Mouse (Mus musculus): Measurements from ENCODE around the gene Cela1. TPM values are rescaled to one million over a fixed set of nuclear protein-coding genes. Genes with fewer than 3 reads are reported as not detected.

The Cela1 gene
- total RNA-seq, 2 experiments from 2014 or later = 0.87 to 1.7 TPM

GRCm38 (mm10) chr15:100706226-100706625 is 18.5 kb upstream of the Cela1 start:
- no peak for DNase-seq (ENCODE audit: low spot score in 2 of 2)

DNA sequence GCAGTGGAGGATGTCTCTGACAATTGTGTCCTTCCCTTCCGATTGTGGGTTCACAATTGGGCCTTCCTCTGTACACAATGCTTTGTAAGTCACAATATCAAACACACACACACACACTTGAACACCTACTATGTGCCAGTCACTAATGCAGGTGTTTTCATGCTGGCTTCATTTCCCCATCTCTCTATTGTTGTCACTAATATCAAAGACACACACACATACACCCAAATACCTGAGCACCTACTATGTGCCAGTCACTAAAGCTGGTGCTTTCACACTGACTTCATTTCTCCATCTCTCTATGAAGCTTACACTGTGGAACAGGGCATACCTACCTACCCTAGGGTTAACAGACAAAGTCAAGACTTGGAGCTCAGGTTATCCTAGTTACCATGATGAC is 17.7 kb upstream of the Cela1 start:
- no peak for DNase-seq (ENCODE audit: low spot score in 2 of 2)

DNA sequence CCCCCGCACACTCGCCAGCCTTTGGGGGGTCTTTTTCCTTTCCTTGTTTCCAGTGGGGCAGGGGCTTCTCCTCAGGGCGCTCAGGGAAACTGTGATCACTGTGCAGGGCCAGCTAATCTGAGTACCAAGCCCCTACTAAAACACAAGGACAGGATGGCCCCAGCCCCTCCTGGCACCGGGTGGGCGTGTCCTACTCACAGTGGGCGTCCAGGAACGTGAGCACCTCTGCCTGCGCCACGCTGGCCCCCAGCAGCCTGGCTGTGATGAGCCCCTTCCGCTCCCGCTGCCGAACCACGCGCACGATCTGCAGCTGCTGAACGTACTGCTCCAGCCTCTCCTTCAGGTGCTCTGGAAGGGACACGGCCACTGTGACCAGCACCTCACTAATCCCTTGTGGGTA is 16.2 kb upstream of the Cela1 start:
- DNase-seq (ENCODE audit: low spot score in 2 of 2) = no peak

DNA sequence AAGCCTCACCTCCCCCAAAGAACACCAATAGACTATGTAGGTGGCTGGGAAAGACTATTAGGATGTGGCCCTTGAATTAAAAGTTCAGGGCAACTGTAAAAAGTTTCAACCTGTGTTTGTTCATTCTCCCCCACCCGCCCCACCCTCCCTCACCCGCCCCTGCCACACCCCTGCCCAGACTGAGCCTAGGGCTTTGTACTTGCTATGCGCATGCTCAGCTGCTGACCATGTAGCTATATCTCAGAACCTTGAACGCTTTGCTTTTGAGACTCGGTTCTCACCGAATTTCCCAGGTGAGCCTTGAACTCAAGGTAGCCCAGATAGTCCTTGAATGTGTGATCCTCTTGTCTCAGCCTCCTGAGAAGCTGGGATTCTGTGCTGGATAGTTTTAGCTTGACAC is 14.1 kb upstream of the Cela1 start:
- no peak for DNase-seq (ENCODE audit: low spot score in 2 of 2)

DNA sequence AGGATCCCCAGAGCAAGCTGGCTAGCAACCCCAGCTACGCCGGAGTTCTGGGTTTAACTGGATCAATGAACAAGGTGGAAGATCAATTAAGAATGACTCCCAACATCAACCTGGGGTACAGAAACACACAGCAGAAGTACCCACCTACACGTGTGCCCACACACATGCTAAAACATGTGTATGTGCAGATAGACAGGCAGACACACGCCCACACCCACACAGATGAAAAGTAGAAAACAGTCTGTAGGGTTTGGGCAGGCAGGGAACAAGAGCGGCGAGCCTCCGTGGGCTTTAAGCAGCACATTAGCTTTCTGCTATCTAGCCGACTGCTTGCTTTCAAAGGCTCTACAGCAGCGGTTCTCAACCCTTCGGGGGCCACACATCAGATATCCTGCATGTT is 13.4 kb upstream of the Cela1 start:
- DNase-seq (ENCODE audit: low spot score in 2 of 2) = no peak

- no peak for DNase-seq (ENCODE audit: low spot score in 2 of 2)
Observed at GRCm38 (mm10) chr15:100700424-100700823, 12.7 kb upstream of the Cela1 start.

- no peak for DNase-seq (ENCODE audit: low spot score in 2 of 2)
Observed at GRCm38 (mm10) chr15:100699386-100699785, 11.7 kb upstream of the Cela1 start.

- DNase-seq (ENCODE audit: low spot score in 2 of 2) = no peak
Observed at GRCm38 (mm10) chr15:100698078-100698477, 10.4 kb upstream of the Cela1 start.

GRCm38 (mm10) chr15:100694406-100694805 is 6.7 kb upstream of the Cela1 start:
- DNase-seq (ENCODE audit: low spot score in 2 of 2) = no peak

- DNase-seq (ENCODE audit: low spot score in 2 of 2) = no peak
Observed at GRCm38 (mm10) chr15:100691990-100692389, 4.3 kb upstream of the Cela1 start.

- no peak for DNase-seq (ENCODE audit: low spot score in 2 of 2)
Observed at GRCm38 (mm10) chr15:100686989-100687388, 732 bp downstream of the Cela1 start.

- DNase-seq (ENCODE audit: low spot score in 2 of 2) = no peak
Observed at GRCm38 (mm10) chr15:100686434-100686833, 1.3 kb downstream of the Cela1 start.

DNA sequence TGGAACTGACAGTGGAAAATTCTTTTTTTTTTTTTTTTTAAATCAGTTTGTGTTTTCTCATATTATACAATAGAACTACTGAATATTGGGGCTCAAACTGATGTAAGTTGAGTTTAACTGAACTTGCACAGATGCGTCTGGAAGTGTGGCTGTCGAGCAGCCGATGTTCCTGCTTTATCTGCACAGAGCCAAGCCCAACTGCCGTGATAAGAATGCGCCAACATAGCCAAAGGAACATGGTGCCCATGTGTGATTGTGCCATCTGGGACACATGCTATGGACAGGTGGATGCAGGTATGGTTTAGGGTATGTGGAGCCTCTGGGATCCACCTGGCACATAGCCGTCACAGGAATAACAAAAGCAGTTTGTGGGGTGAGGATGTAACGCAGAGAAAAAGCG is 1.9 kb downstream of the Cela1 start:
- no peak for DNase-seq (ENCODE audit: low spot score in 2 of 2)

DNA sequence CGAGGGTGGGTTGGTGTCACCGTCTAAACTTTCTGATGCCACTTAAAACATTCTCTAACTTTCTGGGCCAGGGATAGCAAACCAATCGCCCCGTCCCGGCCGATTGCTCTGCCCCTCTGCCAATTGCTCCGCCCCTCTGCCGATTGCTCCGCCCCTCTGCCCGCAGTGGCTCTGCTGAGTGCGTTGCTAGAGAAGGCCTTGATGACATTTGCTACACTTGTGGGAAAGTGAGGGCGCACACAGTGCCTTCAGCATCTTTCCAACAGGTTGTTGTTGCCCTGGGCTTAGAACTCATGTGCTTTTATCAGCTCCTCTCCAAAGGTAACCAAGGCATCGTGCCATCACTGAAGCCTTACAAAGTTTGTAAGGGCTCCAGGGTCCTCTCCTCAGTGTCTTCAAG is 2.5 kb downstream of the Cela1 start:
- no peak for DNase-seq (ENCODE audit: low spot score in 2 of 2)

DNA sequence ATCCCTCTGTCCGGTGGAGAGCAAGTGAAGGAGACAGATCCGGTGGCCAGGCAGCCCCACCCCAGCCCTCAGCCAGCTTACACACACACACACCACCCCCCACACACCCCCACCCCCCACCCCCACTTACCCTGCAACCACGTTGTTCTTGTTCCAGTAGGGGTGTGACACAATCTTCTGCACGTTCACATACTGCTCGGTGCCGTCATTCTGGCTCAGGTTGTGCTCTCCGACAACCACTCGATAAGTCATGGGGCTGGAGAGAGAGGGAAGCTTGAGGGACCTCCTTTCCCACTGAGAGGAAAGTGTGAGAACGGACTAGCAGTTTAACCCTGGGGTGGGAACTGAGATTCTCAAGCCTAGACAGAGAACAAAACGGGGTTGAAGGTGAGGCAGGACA is 3.3 kb downstream of the Cela1 start:
- no peak for DNase-seq (ENCODE audit: low spot score in 2 of 2)

DNA sequence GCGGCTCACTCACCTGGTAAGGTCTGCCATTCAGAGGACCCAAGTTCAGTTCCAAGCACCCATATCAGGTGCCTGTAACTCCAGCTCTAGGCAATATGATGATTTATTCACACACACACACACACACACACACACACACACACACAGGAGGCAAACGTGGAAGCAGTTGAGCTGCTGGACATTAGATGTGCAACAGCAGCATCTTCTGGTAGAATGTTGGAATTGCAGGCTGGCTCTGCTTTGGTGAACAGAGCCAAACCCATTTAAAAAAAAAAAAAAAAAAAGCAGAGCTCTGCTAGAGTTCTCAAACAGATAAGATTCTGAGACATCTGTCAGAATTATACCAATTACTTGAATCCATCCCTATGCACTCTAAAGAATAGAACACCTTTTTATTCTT is 4.7 kb downstream of the Cela1 start:
- peak; percentile 84 to 86 for DNase-seq (ENCODE audit: low spot score in 2 of 2)

DNA sequence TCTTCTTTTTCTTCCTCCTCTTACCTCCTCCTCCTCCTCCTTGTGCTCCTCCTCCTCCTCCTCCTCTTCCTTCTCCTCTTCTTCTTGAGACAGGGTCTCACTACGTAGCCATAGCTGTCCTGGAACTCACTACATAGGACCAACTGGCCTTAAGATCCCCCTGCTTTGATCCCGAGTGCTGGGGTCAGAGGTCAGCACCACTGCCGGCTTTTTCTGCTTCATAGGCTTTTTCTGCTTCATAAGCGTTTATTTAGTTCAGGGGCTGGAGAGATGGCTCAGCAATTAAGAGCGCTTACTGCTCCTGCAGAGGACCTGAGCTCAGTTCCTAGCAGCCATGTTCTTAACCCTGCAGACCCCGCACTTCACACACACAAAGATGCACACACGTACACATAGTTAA is 6.0 kb downstream of the Cela1 start:
- DNase-seq (ENCODE audit: low spot score in 2 of 2) = no peak

GRCm38 (mm10) chr15:100680381-100680780 is 7.3 kb downstream of the Cela1 start:
- DNase-seq (ENCODE audit: low spot score in 2 of 2) = no peak

DNA sequence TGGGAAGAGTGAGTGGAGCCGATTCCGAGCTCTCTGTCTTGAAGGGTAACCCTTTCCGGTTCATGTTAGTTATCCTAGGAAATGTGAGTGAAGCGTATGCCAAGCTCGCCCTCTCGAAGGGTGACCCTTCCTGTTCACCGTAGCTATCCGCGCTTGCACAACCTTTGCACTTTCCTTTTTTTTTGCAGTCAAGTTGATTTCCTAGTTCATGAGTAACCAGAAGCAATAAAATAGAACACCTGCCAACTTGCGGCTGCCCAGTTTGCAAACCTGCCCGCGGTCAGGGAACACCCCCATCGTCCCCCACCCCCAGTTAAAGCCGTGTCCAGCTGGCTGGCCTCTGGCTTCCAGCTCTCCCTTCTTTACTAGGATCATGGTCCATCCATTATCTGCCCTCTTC is 8.7 kb downstream of the Cela1 start:
- DNase-seq (ENCODE audit: low spot score in 2 of 2) = no peak

DNA sequence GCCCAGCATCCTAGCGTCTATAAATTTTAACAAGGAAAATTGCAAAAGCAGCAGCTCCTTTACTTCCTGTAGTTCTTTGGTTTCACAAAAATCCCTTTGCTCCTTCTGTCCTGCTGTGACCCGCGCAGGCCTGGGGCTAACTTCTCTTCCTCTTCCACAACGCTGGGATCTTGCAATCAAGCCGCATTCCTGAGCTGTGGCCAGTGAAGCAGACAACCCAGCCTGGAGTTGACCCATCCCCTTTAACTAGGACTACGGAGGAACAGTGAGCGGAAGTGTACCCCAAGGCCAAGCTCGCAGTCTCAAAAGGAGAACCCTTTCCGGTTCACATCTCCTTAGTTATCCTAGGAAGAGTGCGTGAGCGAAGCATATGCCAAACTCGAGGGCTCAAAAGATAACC is 9.1 kb downstream of the Cela1 start:
- DNase-seq (ENCODE audit: low spot score in 2 of 2) = no peak

GRCm38 (mm10) chr15:100677675-100678074 is 10.0 kb downstream of the Cela1 start:
- no peak for DNase-seq (ENCODE audit: low spot score in 2 of 2)

DNA sequence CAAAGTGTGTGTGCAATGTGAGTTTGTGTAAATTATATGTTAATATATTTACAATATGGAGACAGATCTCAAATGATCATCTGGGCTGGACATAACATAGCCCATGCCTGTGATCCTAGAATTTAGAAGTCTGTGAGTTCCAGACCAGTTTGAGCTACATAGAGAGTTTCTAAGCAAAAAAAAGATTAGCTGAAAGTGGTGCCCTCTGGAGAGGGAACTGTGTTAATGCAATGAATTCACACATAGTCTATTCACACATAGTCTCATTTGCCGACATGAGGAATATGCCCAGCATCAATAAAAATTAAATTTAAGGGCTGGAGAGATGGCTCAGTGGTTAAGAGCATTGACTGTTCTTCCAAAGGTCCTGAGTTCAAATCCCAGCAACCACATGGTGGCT is 11.2 kb downstream of the Cela1 start:
- DNase-seq (ENCODE audit: low spot score in 2 of 2) = no peak

DNA sequence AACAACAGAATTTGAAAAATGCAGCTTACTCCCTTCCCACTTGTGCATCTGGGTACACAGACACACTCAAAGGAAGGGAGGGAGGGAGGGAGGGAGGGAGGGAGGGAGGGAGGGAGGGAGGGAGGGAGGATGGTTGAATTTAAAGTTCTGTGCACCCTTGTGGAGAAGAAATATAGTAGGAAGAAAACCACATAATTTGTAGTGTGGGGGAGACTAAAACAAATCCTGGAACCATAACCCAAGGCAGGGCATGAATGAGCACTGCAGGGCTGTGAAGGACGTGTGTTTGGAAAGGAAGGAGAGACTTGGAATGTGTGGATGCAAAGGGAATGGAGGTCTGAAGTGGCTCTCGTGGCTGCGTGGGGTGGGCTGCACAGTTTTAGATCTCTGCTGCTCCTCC is 12.2 kb downstream of the Cela1 start:
- no peak for DNase-seq (ENCODE audit: low spot score in 2 of 2)

DNA sequence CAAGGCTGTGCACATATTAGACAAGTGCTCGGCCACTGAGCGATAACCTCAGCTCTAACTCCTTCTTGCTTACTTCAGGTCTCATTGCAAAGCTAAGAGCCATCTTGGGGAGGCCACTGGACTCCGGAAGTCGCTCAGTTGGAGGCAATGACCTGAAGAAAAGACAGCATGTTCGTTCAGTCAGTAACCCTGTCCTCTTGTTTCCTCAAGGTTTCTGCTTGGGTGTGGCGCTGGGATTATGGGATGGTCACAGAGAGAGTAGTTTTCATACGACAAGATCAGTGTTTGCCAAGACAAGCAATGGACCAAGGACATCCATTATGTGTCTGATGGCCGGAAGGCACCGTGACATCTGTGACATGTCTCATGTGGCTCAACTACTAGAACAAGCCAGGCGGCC is 13.2 kb downstream of the Cela1 start:
- DNase-seq (ENCODE audit: low spot score in 2 of 2) = no peak
